In genomic region chr9:45869181-45869580, GRCm38 (mm10) we compare ENCODE assay signal across 24 mouse cellular contexts. TPM values are rescaled to one million over a fixed set of nuclear protein-coding genes. Genes with fewer than 3 reads are reported as not detected.
A peak's percentile ranks its signal among the peaks of the same experiment; 100 is the strongest.
DNase-seq lines count a peak whose midpoint lies in the region; ATAC-seq and TF ChIP-seq lines count a peak whose summit lies in the region.
"Had no signal": no experiment of that assay in that cellular context is flagged by ENCODE, and none has a peak within 500 bp of the region (broad histone marks: within the 10 kb centered on the region; RNA-seq: fewer than 3 reads in every experiment).

No protein-coding gene starts in this region.

- ATAC-seq in liver, postnatal 0 days: no peak
- ATAC-seq in intestine, embryonic 15.5 days: peak; percentile 73
- peak; percentile 84 for ATAC-seq in intestine, embryonic 16.5 days
- no peak for ATAC-seq in forebrain, embryonic 13.5 days
- ATAC-seq: forebrain, embryonic 15.5 days had no signal

- no peak overlapping the region for H3K4me3 ChIP-seq in liver, postnatal 0 days (ENCODE audit: low read depth, low read length)
- no peak overlapping the region for H3K4me3 ChIP-seq in intestine, embryonic 15.5 days (replicated peaks)
- H3K4me3 ChIP-seq in intestine, embryonic 16.5 days (ENCODE audit: low read length): no peak overlapping the region
- H3K4me3 ChIP-seq in small intestine, adult 2 months (ENCODE audit: low read depth, low read length): no peak overlapping the region
- no peak overlapping the region for H3K4me3 ChIP-seq in forebrain, embryonic 13.5 days
- H3K4me3 ChIP-seq: embryonic facial prominence, embryonic 13.5 days; embryonic facial prominence, embryonic 15.5 days; erythroblast, embryonic 14.5 days; forebrain, embryonic 10.5 days; forebrain, embryonic 12.5 days; forebrain, embryonic 15.5 days had no signal

- no peak overlapping the region for H3K4me2 ChIP-seq in liver, postnatal 0 days (ENCODE audit: low read depth, low read length)
- no peak overlapping the region for H3K4me2 ChIP-seq in intestine, embryonic 15.5 days (replicated peaks)
- no peak overlapping the region for H3K4me2 ChIP-seq in intestine, embryonic 16.5 days (ENCODE audit: low read depth, low read length)
- H3K4me2 ChIP-seq in forebrain, embryonic 13.5 days: no peak overlapping the region
- H3K4me2 ChIP-seq: embryonic facial prominence, embryonic 13.5 days; embryonic facial prominence, embryonic 15.5 days; forebrain, embryonic 12.5 days; forebrain, embryonic 15.5 days had no signal

- H3K27ac ChIP-seq in liver, postnatal 0 days (ENCODE audit: low read depth): peak overlapping the region; percentile 3; the same call in 1 of the 2 replicates
- no peak overlapping the region for H3K27ac ChIP-seq in intestine, embryonic 15.5 days
- H3K27ac ChIP-seq in intestine, embryonic 16.5 days (ENCODE audit: low read length): peak overlapping the region; percentile 38; the same call in 1 of the 2 replicates
- peak overlapping the region; percentile 22; the same call in 1 of the 2 replicates for H3K27ac ChIP-seq in small intestine, adult 2 months (ENCODE audit: insufficient read depth, low read depth, low read length)
- no peak overlapping the region for H3K27ac ChIP-seq in forebrain, embryonic 13.5 days
- H3K27ac ChIP-seq: embryonic facial prominence, embryonic 13.5 days; embryonic facial prominence, embryonic 15.5 days; forebrain, embryonic 10.5 days; forebrain, embryonic 12.5 days; forebrain, embryonic 15.5 days had no signal

- peaks cover 45% of the 10 kb centered on the region for H3K36me3 ChIP-seq in liver, postnatal 0 days (replicated peaks; ENCODE audit: insufficient read depth, low read length)
- H3K36me3 ChIP-seq in intestine, embryonic 15.5 days: peaks cover 25% of the 10 kb centered on the region
- H3K36me3 ChIP-seq in intestine, embryonic 16.5 days (ENCODE audit: control insufficient read depth, insufficient read depth, low read length): peaks cover 13% of the 10 kb centered on the region
- peaks cover 59% of the 10 kb centered on the region for H3K36me3 ChIP-seq in small intestine, adult 2 months (ENCODE audit: control insufficient read depth, insufficient read depth, low read length)
- peaks cover 91% of the 10 kb centered on the region for H3K36me3 ChIP-seq in forebrain, embryonic 13.5 days (ENCODE audit: poor library complexity, severe bottlenecking)

- no peak for TF ChIP-seq CTCF in liver, postnatal 0 days (IDR thresholded peaks at IDR 0.05; ENCODE audit: low read depth)
- TF ChIP-seq CTCF in small intestine, adult 2 months (IDR thresholded peaks at IDR 0.05; ENCODE audit: extremely low read depth, insufficient read length, insufficient replicate concordance, low read depth, low read length): no peak

- H3K4me1 ChIP-seq in liver, postnatal 0 days (ENCODE audit: insufficient read depth): 0 out of 2 replicates have a peak, but pooled peaks cover 4% of the 10 kb centered on the region
- H3K4me1 ChIP-seq in intestine, embryonic 15.5 days (replicated peaks): no peaks in the 10 kb centered on the region
- no peaks in the 10 kb centered on the region for H3K4me1 ChIP-seq in intestine, embryonic 16.5 days (ENCODE audit: control insufficient read depth, insufficient read depth, low read length)
- H3K4me1 ChIP-seq in small intestine, adult 2 months (ENCODE audit: control insufficient read depth, insufficient read depth, insufficient read length, low read length): no peaks in the 10 kb centered on the region; the same call in 1 of the 2 replicates
- H3K4me1 ChIP-seq in forebrain, embryonic 13.5 days: no peaks in the 10 kb centered on the region
- H3K4me1 ChIP-seq: embryonic facial prominence, embryonic 13.5 days; embryonic facial prominence, embryonic 15.5 days; forebrain, embryonic 10.5 days; forebrain, embryonic 12.5 days; forebrain, embryonic 15.5 days had no signal

- no peak for TF ChIP-seq POLR2A in small intestine, adult 2 months (IDR thresholded peaks at IDR 0.05; ENCODE audit: low read depth, low read length)

- intact Hi-C loops in left cerebral cortex, postnatal 10 days (cut with DNase I): no loop called here

- TF ChIP-seq EP300 in liver, postnatal 0 days (IDR thresholded peaks at IDR 0.05; ENCODE audit: low read depth): no peak

- no peaks in the 10 kb centered on the region for H3K27me3 ChIP-seq in liver, postnatal 0 days (ENCODE audit: insufficient read depth, low read length)
- no peaks in the 10 kb centered on the region for H3K27me3 ChIP-seq in intestine, embryonic 15.5 days (replicated peaks)
- no peaks in the 10 kb centered on the region for H3K27me3 ChIP-seq in intestine, embryonic 16.5 days (replicated peaks; ENCODE audit: control insufficient read depth, insufficient read depth, low read length)
- no peaks in the 10 kb centered on the region for H3K27me3 ChIP-seq in small intestine, adult 2 months (ENCODE audit: control insufficient read depth, insufficient read depth, low read length)
- H3K27me3 ChIP-seq in forebrain, embryonic 13.5 days: no peaks in the 10 kb centered on the region
- H3K27me3 ChIP-seq: embryonic facial prominence, embryonic 13.5 days; embryonic facial prominence, embryonic 15.5 days; forebrain, embryonic 12.5 days; forebrain, embryonic 15.5 days had no signal

- H3K9ac ChIP-seq in liver, postnatal 0 days (replicated peaks): no peak overlapping the region
- H3K9ac ChIP-seq in intestine, embryonic 15.5 days: no peak overlapping the region
- no peak overlapping the region for H3K9ac ChIP-seq in intestine, embryonic 16.5 days (ENCODE audit: low read depth, low read length)
- H3K9ac ChIP-seq in forebrain, embryonic 13.5 days: no peak overlapping the region
- H3K9ac ChIP-seq: embryonic facial prominence, embryonic 13.5 days; embryonic facial prominence, embryonic 15.5 days; forebrain, embryonic 12.5 days; forebrain, embryonic 15.5 days had no signal

- WGBS in liver, postnatal 0 days (ENCODE audit: insufficient replicate concordance): 84% methylated on average over 3 of the region's 3 CpGs
- WGBS in intestine, embryonic 15.5 days: 94% methylated on average over 3 of the region's 3 CpGs
- WGBS in intestine, embryonic 16.5 days: 82% methylated on average over 3 of the region's 3 CpGs
- WGBS in small intestine, adult 2 months: 82% methylated on average over 3 of the region's 3 CpGs
- WGBS in forebrain, embryonic 13.5 days: 94% methylated on average over 3 of the region's 3 CpGs

- H3K9me3 ChIP-seq in liver, postnatal 0 days (ENCODE audit: low read length): no peaks in the 10 kb centered on the region
- H3K9me3 ChIP-seq in intestine, embryonic 15.5 days: no peaks in the 10 kb centered on the region
- H3K9me3 ChIP-seq in intestine, embryonic 16.5 days (ENCODE audit: control insufficient read depth, low read length): no peaks in the 10 kb centered on the region
- H3K9me3 ChIP-seq in forebrain, embryonic 13.5 days (replicated peaks): no peaks in the 10 kb centered on the region
- H3K9me3 ChIP-seq: embryonic facial prominence, embryonic 13.5 days; embryonic facial prominence, embryonic 15.5 days; forebrain, embryonic 10.5 days; forebrain, embryonic 12.5 days; forebrain, embryonic 15.5 days had no signal

- no peak for DNase-seq in liver, postnatal 0 days
- no peak for DNase-seq in liver
- no peak for DNase-seq in lung, postnatal 4 days
- no peak for DNase-seq in left cerebral cortex, postnatal 10 days (ENCODE audit: extremely low spot score in 1 of 2, low spot score in 2 of 2)
- DNase-seq: adrenal gland, adult 2 months; adrenal gland, postnatal 10 days; adrenal gland, postnatal 25 days; cerebellum, adult 11 months; cerebellum, adult 18-20 months; cerebellum, adult 8-10 months; cerebellum, adult 9-11 months; cerebellum, postnatal 14 days; cerebellum, postnatal 36 days; embryo, embryonic 11 days had no signal

RNA-seq across cellular contexts. Expression of gene Bace1, which starts 30.8 kb away (rescaled TPM):
- 8.3 and 10.7 TPM in 2 replicates for polyA plus RNA-seq in liver, postnatal 0 days (2015; fragmentation: Nextera tagmentation; extraction: Ambion mirVana)
- polyA plus RNA-seq in intestine, embryonic 15.5 days (2015; fragmentation: Nextera tagmentation; extraction: Ambion mirVana): 20.8 and 22.5 TPM in 2 replicates
- 17.8 TPM in 2 replicates for polyA plus RNA-seq in intestine, embryonic 16.5 days (2015; fragmentation: Nextera tagmentation; extraction: Ambion mirVana)
- 4.5 and 5.2 TPM in 2 replicates for polyA plus RNA-seq in small intestine, adult 2 months (2012; rRNA removed)
- polyA plus RNA-seq in forebrain, embryonic 13.5 days (2015; fragmentation: Nextera tagmentation; extraction: Ambion mirVana): 33.5 and 35.6 TPM in 2 replicates
- 100 to 1,000 TPM; 111 to 114 TPM for total RNA-seq in left cerebral cortex, postnatal 10 days (2021)

RNA-seq across cellular contexts. Expression of gene Pcsk7, which starts 37.1 kb away (rescaled TPM):
- polyA plus RNA-seq in liver, postnatal 0 days (2015; fragmentation: Nextera tagmentation; extraction: Ambion mirVana): 5.8 and 6.8 TPM in 2 replicates
- 18.5 and 20.2 TPM in 2 replicates for polyA plus RNA-seq in intestine, embryonic 15.5 days (2015; fragmentation: Nextera tagmentation; extraction: Ambion mirVana)
- 22.2 and 23.8 TPM in 2 replicates for polyA plus RNA-seq in intestine, embryonic 16.5 days (2015; fragmentation: Nextera tagmentation; extraction: Ambion mirVana)
- polyA plus RNA-seq in small intestine, adult 2 months (2012; rRNA removed): 14.2 and 38.9 TPM in 2 replicates
- 20.1 and 24.9 TPM in 2 replicates for polyA plus RNA-seq in forebrain, embryonic 13.5 days (2015; fragmentation: Nextera tagmentation; extraction: Ambion mirVana)
- 10 to 100 TPM; 26.2 to 26.6 TPM for total RNA-seq in left cerebral cortex, postnatal 10 days (2021)

RNA-seq across cellular contexts. Expression of gene Rnf214, which starts 37.5 kb away (rescaled TPM):
- 13.0 and 15.9 TPM in 2 replicates for polyA plus RNA-seq in liver, postnatal 0 days (2015; fragmentation: Nextera tagmentation; extraction: Ambion mirVana)
- 36.2 and 36.9 TPM in 2 replicates for polyA plus RNA-seq in intestine, embryonic 15.5 days (2015; fragmentation: Nextera tagmentation; extraction: Ambion mirVana)
- polyA plus RNA-seq in intestine, embryonic 16.5 days (2015; fragmentation: Nextera tagmentation; extraction: Ambion mirVana): 35.2 and 36.0 TPM in 2 replicates
- 4.8 and 11.4 TPM in 2 replicates for polyA plus RNA-seq in small intestine, adult 2 months (2012; rRNA removed)
- polyA plus RNA-seq in forebrain, embryonic 13.5 days (2015; fragmentation: Nextera tagmentation; extraction: Ambion mirVana): 92.9 and 94.3 TPM in 2 replicates
- total RNA-seq in left cerebral cortex, postnatal 10 days (2021): 10 to 100 TPM; 73.9 to 76.4 TPM

RNA-seq across cellular contexts. Expression of gene Cep164, which starts 40.7 kb away (rescaled TPM):
- 6.1 and 6.6 TPM in 2 replicates for polyA plus RNA-seq in liver, postnatal 0 days (2015; fragmentation: Nextera tagmentation; extraction: Ambion mirVana)
- polyA plus RNA-seq in intestine, embryonic 15.5 days (2015; fragmentation: Nextera tagmentation; extraction: Ambion mirVana): 21.1 and 24.9 TPM in 2 replicates
- 20.6 and 21.6 TPM in 2 replicates for polyA plus RNA-seq in intestine, embryonic 16.5 days (2015; fragmentation: Nextera tagmentation; extraction: Ambion mirVana)
- polyA plus RNA-seq in small intestine, adult 2 months (2012; rRNA removed): 4.9 and 12.9 TPM in 2 replicates
- 16.1 and 19.1 TPM in 2 replicates for polyA plus RNA-seq in forebrain, embryonic 13.5 days (2015; fragmentation: Nextera tagmentation; extraction: Ambion mirVana)
- 10 to 100 TPM; 20.5 to 22.2 TPM for total RNA-seq in left cerebral cortex, postnatal 10 days (2021)

Comparison
In these comparisons a context has a peak if more than half of its experiments do, and no peak if none do; other contexts are left out.
1. H3K27ac ChIP-seq: peak in liver, postnatal 0 days (single experiment), intestine, embryonic 16.5 days (single experiment) and small intestine, adult 2 months (single experiment); none in intestine, embryonic 15.5 days (single experiment) and forebrain, embryonic 13.5 days (single experiment).
2. ATAC-seq: peak in intestine, embryonic 15.5 days (single experiment) and intestine, embryonic 16.5 days (single experiment); none in liver, postnatal 0 days (single experiment) and forebrain, embryonic 13.5 days (single experiment).